Comparison of ENCODE assay signal across 8 mouse cellular contexts in genomic region chr14:17661100-17661521, GRCm38 (mm10). TPM values are rescaled to one million over a fixed set of nuclear protein-coding genes. Genes with fewer than 3 reads are reported as not detected.
DNase-seq lines count a peak whose midpoint lies in the region; ATAC-seq and TF ChIP-seq lines count a peak whose summit lies in the region.

No protein-coding gene starts in this region.

- ATAC-seq in hematopoietic stem cell, adult 5-6 weeks (replicated peaks in 1 of 2; ENCODE audit: insufficient read depth in 1 of 2, low FRiP score in 2 of 2, low TSS enrichment in 1 of 2, low read depth in 1 of 2, poor library complexity in 2 of 2, severe bottlenecking in 2 of 2), result peak; percentile 2 to 8; a peak in 2 of 4 replicates
- no peak for ATAC-seq in limb, embryonic 15.5 days (ENCODE audit: insufficient number of reproducible peaks, low FRiP score, low TSS enrichment, low read depth)

- 0 out of 2 replicates have a peak, but pooled peaks cover 9% of the 10 kb centered on the region for H3K4me1 ChIP-seq in heart, embryonic 10.5 days
- peaks cover 9% of the 10 kb centered on the region for H3K4me1 ChIP-seq in thymus, adult 2 months (replicated peaks; ENCODE audit: control insufficient read depth, insufficient read depth, low read length)
- H3K4me1 ChIP-seq in limb, embryonic 15.5 days, result peaks cover 17% of the 10 kb centered on the region
- H3K4me1 ChIP-seq in olfactory bulb, adult 2 months (ENCODE audit: control insufficient read depth, insufficient read depth, low read length), result peaks cover 14% of the 10 kb centered on the region

- under 1% methylated on average over 16 of the region's 16 CpGs for WGBS in heart, embryonic 10.5 days
- WGBS in thymus, adult 2 months, result 3% methylated on average over 16 of the region's 16 CpGs
- 0% methylated on average over 16 of the region's 16 CpGs for WGBS in limb, embryonic 15.5 days
- WGBS in olfactory bulb, adult 2 months, result under 1% methylated on average over 16 of the region's 16 CpGs

- peaks cover 34% of the 10 kb centered on the region; the same call in 1 of the 2 replicates for H3K27me3 ChIP-seq in heart, embryonic 10.5 days (ENCODE audit: insufficient read depth, poor library complexity, severe bottlenecking)
- no peaks in the 10 kb centered on the region; the same call in 1 of the 2 replicates for H3K27me3 ChIP-seq in thymus, adult 2 months (ENCODE audit: control insufficient read depth, insufficient read depth, low read length)
- H3K27me3 ChIP-seq in limb, embryonic 15.5 days, result peaks cover 18% of the 10 kb centered on the region

- H3K27ac ChIP-seq in heart, embryonic 10.5 days, result peak overlapping the region; percentile 67
- H3K27ac ChIP-seq in thymus, adult 2 months (ENCODE audit: control insufficient read depth, insufficient read depth, low read length), result no peak overlapping the region
- H3K27ac ChIP-seq in limb, embryonic 15.5 days, result no peak overlapping the region
- no peak overlapping the region for H3K27ac ChIP-seq in olfactory bulb, adult 2 months (ENCODE audit: insufficient read depth, low read depth, low read length)

- H3K9me3 ChIP-seq in heart, embryonic 10.5 days, result no peaks in the 10 kb centered on the region
- no peaks in the 10 kb centered on the region for H3K9me3 ChIP-seq in limb, embryonic 15.5 days

- H3K9ac ChIP-seq in limb, embryonic 15.5 days, result peak overlapping the region; percentile 48

- TF ChIP-seq CTCF in thymus, adult 2 months (IDR thresholded peaks at IDR 0.05; ENCODE audit: borderline replicate concordance, control insufficient read depth, extremely low read depth, insufficient read depth, low read length, poor library complexity), result no peak
- no peak for TF ChIP-seq CTCF in olfactory bulb, adult 2 months (IDR thresholded peaks at IDR 0.05; ENCODE audit: insufficient read depth, low read depth, low read length)

- no peak for DNase-seq in heart, embryonic 10.5 days (ENCODE audit: low spot score)
- no peak for DNase-seq in heart, postnatal 4 days
- peak; percentile 20 for DNase-seq in thymus, adult 2 months
- no peak for DNase-seq in thymus, postnatal 4 days
- no peak for DNase-seq in c-Kit-positive CD71-positive TER-119-positive erythroid progenitor cells, embryonic 14.5 days (ENCODE audit: low spot score)

- no peaks in the 10 kb centered on the region for H3K36me3 ChIP-seq in heart, embryonic 10.5 days
- H3K36me3 ChIP-seq in thymus, adult 2 months (ENCODE audit: control insufficient read depth, insufficient read depth, low read length), result no peaks in the 10 kb centered on the region
- H3K36me3 ChIP-seq in limb, embryonic 15.5 days, result no peaks in the 10 kb centered on the region

- no peak for TF ChIP-seq POLR2A in thymus, adult 2 months (IDR thresholded peaks at IDR 0.05; ENCODE audit: control insufficient read depth, extremely low read depth, insufficient read depth, low read length, poor library complexity)
- TF ChIP-seq POLR2A in olfactory bulb, adult 2 months (IDR thresholded peaks at IDR 0.05; ENCODE audit: insufficient read depth, low read depth, low read length), result no peak

- H3K4me2 ChIP-seq in limb, embryonic 15.5 days, result peak overlapping the region; percentile 98

- H3K4me3 ChIP-seq in heart, embryonic 10.5 days, result peak overlapping the region; percentile 78
- peak overlapping the region; percentile 60 for H3K4me3 ChIP-seq in thymus, adult 2 months (ENCODE audit: control insufficient read depth, insufficient read depth, low read length)
- peak overlapping the region; percentile 66 for H3K4me3 ChIP-seq in limb, embryonic 15.5 days
- peak overlapping the region; percentile 69 for H3K4me3 ChIP-seq in olfactory bulb, adult 2 months (ENCODE audit: insufficient read depth, low read depth, low read length)

RNA-seq across cellular contexts. Expression of gene Thrb, which starts 1.1 kb away (rescaled TPM):
- 0.39 and 1.0 TPM in 2 replicates for polyA plus RNA-seq in heart, embryonic 10.5 days (2016; fragmentation: Nextera tagmentation; extraction: Ambion mirVana)
- 1 to 10 TPM; 3.4 to 5.4 TPM for total RNA-seq in heart, postnatal 4 days (2021)
- 1.5 TPM in 2 replicates for polyA plus RNA-seq in thymus, adult 2 months (2012; rRNA removed)
- total RNA-seq in hematopoietic stem cell, adult 5-6 weeks (2017), result 1.7 and 3.6 TPM in 2 replicates
- 4.0 and 5.1 TPM in 2 replicates for polyA plus RNA-seq in limb, embryonic 15.5 days (2015; fragmentation: Nextera tagmentation; extraction: Ambion mirVana)
- not detected in 2 replicates for polyA plus RNA-seq in olfactory bulb, adult 2 months (2012; ENCODE audit: insufficient read depth, insufficient read length, low replicate concordance, missing spikeins)
